Mouse (Mus musculus) hindbrain, postnatal 0 days (tissue): Measurements from ENCODE around the gene Bid. TPM values are rescaled to one million over a fixed set of nuclear protein-coding genes. Genes with fewer than 3 reads are reported as not detected.

Source experiments
- ATAC-seq: fragments of 200-750 bp; cut with Nextera tagmentation; 2 replicates; pipeline ENCODE4 v1.8.0; 2017; ENCODE audit warnings: mild to moderate bottlenecking, moderate TSS enrichment, moderate library complexity
- DNase-seq: peaks from one replicate; pipeline ENCODE4 v3.0.0-alpha.2; 2015; ENCODE audit warnings: low spot score
- H3K27ac ChIP-seq: fragments of 300-500 bp; sonication (generic); 2 replicates; pipeline ENCODE4 v1.5.1; 2014; ENCODE audit warnings: mild to moderate bottlenecking
- H3K27me3 ChIP-seq: fragments of 300-500 bp; sonication (generic); 2 replicates; pipeline ENCODE4 v1.6.1; 2014; ENCODE audit warnings: low read length, mixed read lengths; ENCODE audit not compliant: insufficient read depth
- H3K36me3 ChIP-seq: fragments of 300-500 bp; sonication (generic); 2 replicates; pipeline ENCODE4 v1.6.1; 2014; ENCODE audit warnings: low read length, mixed read lengths; ENCODE audit not compliant: insufficient read depth
- H3K4me1 ChIP-seq: fragments of 300-500 bp; sonication (generic); 2 replicates; pipeline ENCODE4 v1.6.1; 2014; ENCODE audit warnings: antibody characterized with exemption, low read length, mixed read lengths; ENCODE audit not compliant: insufficient read depth
- H3K4me2 ChIP-seq: fragments of 300-500 bp; sonication (generic); 2 replicates; pipeline ENCODE4 v1.6.1; 2014; ENCODE audit warnings: low read depth, mild to moderate bottlenecking, low read length, moderate library complexity, mixed read lengths
- H3K4me3 ChIP-seq: fragments of 300-500 bp; sonication (generic); 2 replicates; pipeline ENCODE4 v1.5.1; 2014; ENCODE audit warnings: low read length
- H3K9ac ChIP-seq: fragments of 300-500 bp; sonication (generic); replicated peaks from 2 replicates; pipeline ENCODE4 v1.6.1; 2014; ENCODE audit warnings: mild to moderate bottlenecking, low read length, moderate library complexity, mixed read lengths
- H3K9me3 ChIP-seq: fragments of 300-500 bp; sonication (generic); 2 replicates; pipeline ENCODE4 v1.6.1; 2016; ENCODE audit warnings: low read length, mixed read lengths
- CTCF ChIP-seq: IDR thresholded peaks from 2 replicates; pipeline ENCODE4 v1.5.1; 2016; ENCODE audit warnings: antibody characterized with exemption, control low read depth, low read depth
- WGBS: fragments of 180-500 bp; shearing (Covaris S2); extraction: QIAGEN DNeasy Blood & Tissue Kit; methylation state at CpG from one replicate; pipeline ENCODE4 v1.1.7; 2014; 5-methylcytosine and 5-hydroxymethylcytosine counted together
- polyA plus RNA-seq: library from polyadenylated mRNA; unstranded; fragments of >200 nt; fragmentation: Nextera tagmentation; extraction: Ambion mirVana; gene quantifications from 2 replicates; pipeline ENCODE4 v1.2.1, GENCODE M21; 2015
- total RNA-seq: library from RNA; depleted of rRNA; stranded (reverse); fragments of >200 nt; gene quantifications from 2 replicates; pipeline ENCODE4 v1.2.3, GENCODE M21; 2014

Gene Bid
- total and polyA plus RNA-seq, 2 experiments from 2014 or later, result 43.6 to 44.3 TPM

GRCm38 (mm10) chr6:120943079-120943478 lies 26.4 kb upstream of the Bid start:
- DNase-seq, result no peak

GRCm38 (mm10) chr6:120941575-120941974 lies 24.9 kb upstream of the Bid start:
- no peak for DNase-seq

More at GRCm38 (mm10) chr6:120943079-120943478, 26.4 kb upstream of the Bid start:
- no peak overlapping the region for H3K9ac ChIP-seq
- H3K36me3 ChIP-seq, result peaks cover 14% of the 10 kb centered on the region; the same call in 1 of the 2 replicates
- no peak overlapping the region for H3K27ac ChIP-seq
- no peak for ATAC-seq
- no peak overlapping the region for H3K4me2 ChIP-seq
- no peak overlapping the region for H3K4me3 ChIP-seq
- H3K4me1 ChIP-seq, result no peaks in the 10 kb centered on the region
- 61% methylated on average over 2 of the region's 2 CpGs for WGBS
- no peaks in the 10 kb centered on the region for H3K9me3 ChIP-seq
- TF ChIP-seq CTCF, result no peak
- H3K27me3 ChIP-seq, result no peaks in the 10 kb centered on the region

GRCm38 (mm10) chr6:120941084-120941481 lies 24.4 kb upstream of the Bid start:
- Histone ChIP-seq H3K9ac (no peak overlapping the region), H3K4me2 (no peak overlapping the region), H3K27ac (no peak overlapping the region), H3K4me1 (no peaks in the 10 kb centered on the region), H3K9me3 (no peaks in the 10 kb centered on the region), H3K36me3 (no peaks in the 10 kb centered on the region; the same call in 1 of the 2 replicates), H3K27me3 (no peaks in the 10 kb centered on the region), H3K4me3 (no peak overlapping the region)
- no peak for DNase-seq
- no peak for ATAC-seq
- WGBS, result 70% methylated on average over 7 of the region's 7 CpGs
- no peak for TF ChIP-seq CTCF

More at GRCm38 (mm10) chr6:120941575-120941974, 24.9 kb upstream of the Bid start:
- Histone ChIP-seq H3K9ac (no peak overlapping the region), H3K4me1 (no peaks in the 10 kb centered on the region), H3K27me3 (no peaks in the 10 kb centered on the region), H3K27ac (no peak overlapping the region), H3K4me2 (no peak overlapping the region), H3K4me3 (no peak overlapping the region), H3K9me3 (no peaks in the 10 kb centered on the region), H3K36me3 (peaks cover 3% of the 10 kb centered on the region; the same call in 1 of the 2 replicates)
- TF ChIP-seq CTCF, result no peak
- WGBS, result 91% methylated on average over 13 of the region's 13 CpGs
- ATAC-seq, result no peak

- DNase-seq (no peak), ATAC-seq (no peak)
- no peaks in the 10 kb centered on the region for H3K9me3 ChIP-seq
- no peaks in the 10 kb centered on the region for H3K4me1 ChIP-seq
- no peak overlapping the region for H3K27ac ChIP-seq
- no peak overlapping the region for H3K4me3 ChIP-seq
- no peak overlapping the region for H3K4me2 ChIP-seq
- no peak overlapping the region for H3K9ac ChIP-seq
- WGBS, result 87% methylated on average over 7 of the region's 7 CpGs
- TF ChIP-seq CTCF, result no peak
- H3K27me3 ChIP-seq, result no peaks in the 10 kb centered on the region
- no peaks in the 10 kb centered on the region; the same call in 1 of the 2 replicates for H3K36me3 ChIP-seq
Observed at GRCm38 (mm10) chr6:120940446-120941083, 23.9 kb upstream of the Bid start.

- H3K4me3 ChIP-seq, result no peak overlapping the region
- H3K9ac ChIP-seq, result no peak overlapping the region
- ATAC-seq, result no peak
Observed at GRCm38 (mm10) chr6:120939783-120940182, 23.1 kb upstream of the Bid start.

GRCm38 (mm10) chr6:120938763-120939450 lies 22.3 kb upstream of the Bid start:
- H3K9me3 ChIP-seq, result no peaks in the 10 kb centered on the region
- no peaks in the 10 kb centered on the region for H3K4me1 ChIP-seq
- TF ChIP-seq CTCF, result no peak
- DNase-seq (no peak), ATAC-seq (no peak)
- no peak overlapping the region for H3K4me3 ChIP-seq
- H3K9ac ChIP-seq, result no peak overlapping the region
- H3K4me2 ChIP-seq, result no peak overlapping the region
- 92% methylated on average over 12 of the region's 12 CpGs for WGBS
- peaks cover 9% of the 10 kb centered on the region for H3K36me3 ChIP-seq
- no peaks in the 10 kb centered on the region for H3K27me3 ChIP-seq
- no peak overlapping the region for H3K27ac ChIP-seq

More at GRCm38 (mm10) chr6:120939783-120940182, 23.1 kb upstream of the Bid start:
- 76% methylated on average over 3 of the region's 3 CpGs for WGBS
- no peak for DNase-seq
- Histone ChIP-seq H3K36me3 (peaks cover 2% of the 10 kb centered on the region; the same call in 1 of the 2 replicates), H3K27ac (no peak overlapping the region), H3K4me2 (no peak overlapping the region), H3K9me3 (no peaks in the 10 kb centered on the region), H3K27me3 (no peaks in the 10 kb centered on the region), H3K4me1 (no peaks in the 10 kb centered on the region)
- no peak for TF ChIP-seq CTCF
